In genomic region chr11:115421972-115422371, GRCm38 (mm10) we compare ENCODE assay signal across 1 mouse cellular context.
TF ChIP-seq lines count a peak whose summit lies in the region.

No protein-coding gene starts in this region.

TF ChIP-seq in MEL, 35 proteins besides CTCF, POLR2A, EP300 and RAD21:
- 0 out of 2 replicates have a peak, but pooled peaks have one; percentile 23 for TF ChIP-seq ZMIZ1 (IDR thresholded peaks at IDR 0.05; ENCODE audit: low read depth, low read length)
- TF ChIP-seq KAT2A (conservative IDR thresholded peaks at IDR 0.05; ENCODE audit: low read depth, low read length), result no peak
